Mouse (Mus musculus): Measurements from ENCODE around the gene 6030458C11Rik.
A peak's percentile ranks its signal among the peaks of the same experiment; 100 is the strongest.

6030458C11Rik gene

DNA sequence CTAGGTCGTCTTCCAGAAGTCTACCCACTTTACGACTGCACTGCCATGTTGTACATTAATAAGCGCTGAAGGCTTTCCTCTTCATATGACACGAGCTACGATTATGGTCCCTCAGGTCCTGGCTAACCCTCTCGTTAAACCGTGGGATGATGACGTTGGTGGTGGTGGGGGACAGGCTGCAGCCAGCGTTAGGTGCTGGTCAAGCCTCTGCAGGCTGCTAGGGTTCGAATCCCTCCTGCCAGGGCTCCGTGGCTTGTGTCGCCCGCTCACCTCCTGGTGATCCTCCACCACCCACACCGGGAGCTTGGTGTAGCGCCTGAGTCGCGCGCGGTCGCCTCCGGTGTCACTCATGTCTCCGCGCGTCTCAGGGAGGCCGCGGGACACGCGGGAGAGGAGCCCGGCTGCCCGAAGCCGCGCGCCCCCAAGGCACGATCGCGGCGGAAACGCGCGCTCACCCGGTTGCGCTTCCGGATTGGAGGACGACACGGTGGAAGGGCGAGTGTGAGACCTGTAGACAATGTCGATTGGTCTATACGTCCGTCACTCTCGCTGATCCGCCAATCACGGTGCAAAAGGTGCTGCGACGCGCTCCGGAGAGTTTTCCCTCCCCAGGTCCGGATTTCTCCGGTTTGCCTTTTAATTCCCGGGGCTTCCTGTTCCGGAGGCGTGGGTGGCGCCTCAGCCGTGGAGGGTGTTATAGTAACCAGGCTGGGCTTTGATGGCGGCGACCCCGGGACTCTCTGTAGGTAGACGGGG is at the start of gene 6030458C11Rik, which contains the start of gene Drosha:
6030458C11Rik (minus strand) TSS at position 453 of the 756 bp plus-strand sequence.
Drosha (plus strand) TSS at position 619 of the 756 bp plus-strand sequence.
- DNase-seq (ENCODE audit: low spot score) = peak; percentile 97

DNA sequence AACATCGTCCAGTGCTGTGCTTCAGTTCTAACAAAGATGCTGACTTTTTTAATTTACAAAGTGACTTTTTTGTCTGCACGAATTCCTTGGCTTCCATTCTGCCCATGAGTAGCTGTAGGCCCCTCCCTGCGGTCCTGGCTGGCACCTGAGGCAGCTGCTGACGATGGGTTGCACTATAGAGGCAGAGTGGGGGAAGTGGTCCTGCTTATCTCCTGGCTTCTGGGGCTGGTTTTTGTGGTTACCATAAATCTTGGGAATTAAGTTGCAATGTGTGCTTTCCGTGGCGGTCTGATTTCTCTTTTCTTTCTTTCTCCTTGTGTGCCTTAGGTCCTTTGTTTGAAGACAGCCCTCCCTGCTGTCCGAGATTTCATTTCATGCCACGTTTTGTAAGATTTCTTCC is 42.8 kb upstream of the 6030458C11Rik start:
- no peak for DNase-seq (ENCODE audit: low spot score)

DNA sequence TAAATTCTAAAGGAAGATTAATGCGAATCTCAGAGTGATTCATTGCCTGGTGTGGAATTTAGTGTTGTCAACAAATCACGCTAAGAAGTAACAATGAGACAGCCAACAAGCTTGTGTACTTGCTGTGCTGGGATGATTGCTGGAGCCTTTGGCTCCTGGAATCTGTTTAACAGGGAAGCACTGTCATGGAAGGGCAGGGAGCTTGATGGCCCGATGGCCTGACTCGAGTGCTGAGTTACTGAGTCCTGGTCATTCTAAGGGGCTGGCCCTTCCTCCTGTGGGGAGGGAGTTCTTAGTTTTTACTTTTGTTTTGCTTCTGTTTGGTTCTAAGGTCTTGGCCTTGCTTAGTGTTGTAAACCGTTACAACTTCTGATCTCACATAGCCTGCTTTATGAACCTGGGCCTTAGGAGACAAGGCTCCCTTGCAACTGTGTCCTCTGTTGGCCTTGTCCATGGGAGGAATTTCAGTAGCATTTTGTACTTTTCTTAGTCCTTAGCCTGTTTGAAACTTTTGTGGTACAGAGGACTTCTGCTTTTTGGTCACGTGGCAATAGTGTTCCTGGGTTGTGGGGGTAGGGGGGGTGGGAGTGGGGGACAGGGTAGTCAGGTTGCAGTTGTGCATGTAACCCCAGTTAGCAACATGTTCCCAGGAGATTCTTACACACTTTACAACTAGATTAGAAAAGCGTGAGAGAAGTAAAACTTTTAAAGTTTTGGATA is 41.3 kb upstream of the 6030458C11Rik start:
- no peak for DNase-seq (ENCODE audit: low spot score)

DNA sequence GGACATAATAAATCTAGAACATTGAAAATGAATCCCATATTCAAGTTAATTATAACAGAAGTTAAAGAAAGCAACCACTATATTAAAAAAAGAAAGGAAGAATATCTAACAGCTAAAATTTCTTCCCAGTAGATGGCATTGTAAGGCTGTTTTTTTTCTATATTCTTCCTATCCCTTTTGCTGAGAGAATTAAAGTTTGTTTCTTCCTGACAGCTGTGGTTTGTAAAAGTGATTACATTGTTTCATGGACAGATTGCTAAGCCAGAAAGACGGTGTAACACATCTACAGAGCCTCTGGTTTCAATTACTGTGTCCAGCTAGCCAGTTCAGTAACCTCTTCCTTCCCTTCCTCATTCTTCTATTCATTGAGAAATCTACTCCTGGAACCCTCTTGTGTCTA is 39.2 kb upstream of the 6030458C11Rik start:
- no peak for DNase-seq (ENCODE audit: low spot score)

DNA sequence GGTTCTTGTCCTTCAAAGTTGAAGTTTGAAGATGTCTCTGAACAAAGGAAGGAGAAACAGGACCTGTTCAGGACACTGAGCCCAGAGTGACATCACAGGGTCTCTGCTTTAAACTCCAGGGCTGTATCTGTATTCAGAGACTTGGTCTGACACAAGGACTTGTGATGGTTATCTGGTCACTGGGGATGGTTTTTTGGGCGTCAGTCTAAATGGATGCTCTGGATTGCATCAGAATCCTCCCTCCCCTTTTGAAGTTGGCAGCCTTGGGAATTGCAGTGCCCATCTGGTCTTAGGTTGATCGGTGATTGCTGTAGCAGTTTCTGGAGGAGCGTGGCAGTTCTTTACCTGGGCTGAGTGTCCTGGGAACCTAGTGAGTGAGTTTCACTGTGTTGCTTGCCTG is 37.6 kb upstream of the 6030458C11Rik start:
- DNase-seq (ENCODE audit: low spot score) = no peak

DNA sequence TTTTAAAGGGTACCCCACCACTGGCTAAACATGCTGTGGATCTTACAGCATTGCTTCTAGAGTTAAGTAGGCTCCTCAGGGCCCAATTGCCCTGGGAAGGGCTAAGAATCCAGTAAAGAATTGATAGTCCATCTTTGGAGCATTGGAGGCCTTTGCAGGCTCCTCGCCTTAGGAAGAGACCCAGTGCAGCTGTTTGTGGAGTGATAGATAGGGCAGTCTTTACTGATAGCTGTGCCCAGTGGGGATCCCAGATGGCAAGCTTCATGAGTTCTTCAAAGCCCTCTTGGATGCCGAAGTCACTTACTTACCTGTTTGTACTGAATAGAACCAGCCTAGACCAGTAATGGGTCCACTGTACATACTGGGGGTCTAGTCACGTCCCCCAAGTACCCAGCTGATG is 34.2 kb upstream of the 6030458C11Rik start:
- no peak for DNase-seq (ENCODE audit: low spot score)

DNA sequence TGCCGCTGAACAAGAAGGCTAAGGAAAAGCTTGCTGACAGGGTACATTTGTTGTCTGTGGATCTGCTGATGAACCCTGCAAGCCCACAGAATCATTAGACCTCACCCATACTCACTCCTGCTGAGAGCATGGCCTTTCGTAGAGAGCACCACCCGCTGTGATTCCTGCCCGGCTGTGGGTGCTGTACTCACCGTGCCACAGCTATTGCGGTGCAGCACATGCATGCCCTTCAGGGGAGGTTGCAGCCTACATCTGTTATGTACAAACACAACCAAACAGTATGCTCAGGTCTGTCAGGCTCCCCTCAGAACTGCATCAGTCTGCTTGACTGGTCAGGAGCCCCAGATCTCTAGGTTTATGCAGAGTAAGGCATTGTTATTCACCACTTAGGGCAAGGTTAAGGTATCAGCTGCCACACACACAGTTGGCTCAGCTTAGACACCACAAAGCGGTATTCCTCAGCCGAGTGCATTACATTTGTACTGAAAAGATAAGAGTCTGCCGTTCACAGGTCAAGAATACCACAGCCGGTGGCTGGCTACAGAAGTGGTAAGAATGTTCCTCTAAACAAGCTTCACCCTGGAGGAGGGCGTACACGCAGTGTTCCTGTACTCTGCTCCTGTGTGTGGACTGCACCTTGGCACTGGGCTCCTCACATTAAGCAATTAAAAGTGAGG is 33.5 kb upstream of the 6030458C11Rik start:
- DNase-seq (ENCODE audit: low spot score) = no peak

DNA sequence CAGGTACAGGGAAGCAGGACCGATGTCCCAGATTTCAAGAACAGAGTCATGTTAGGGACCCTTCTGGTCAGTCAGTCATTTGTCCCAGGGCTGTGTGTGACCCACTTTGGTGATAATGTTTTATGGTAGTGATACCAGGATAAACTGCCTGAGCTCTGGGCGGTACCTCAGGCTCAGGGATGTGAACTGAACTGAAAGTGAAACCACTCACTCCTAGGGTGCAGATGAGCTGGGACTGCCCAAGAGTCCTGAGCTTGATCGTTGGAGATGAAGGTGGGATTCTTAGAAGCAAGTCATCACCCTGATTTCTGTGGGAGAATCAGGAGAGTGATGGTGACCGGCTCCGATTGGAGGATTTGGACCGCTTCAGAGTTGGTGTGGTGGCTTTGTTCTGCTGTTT is 32.3 kb upstream of the 6030458C11Rik start:
- no peak for DNase-seq (ENCODE audit: low spot score)

DNA sequence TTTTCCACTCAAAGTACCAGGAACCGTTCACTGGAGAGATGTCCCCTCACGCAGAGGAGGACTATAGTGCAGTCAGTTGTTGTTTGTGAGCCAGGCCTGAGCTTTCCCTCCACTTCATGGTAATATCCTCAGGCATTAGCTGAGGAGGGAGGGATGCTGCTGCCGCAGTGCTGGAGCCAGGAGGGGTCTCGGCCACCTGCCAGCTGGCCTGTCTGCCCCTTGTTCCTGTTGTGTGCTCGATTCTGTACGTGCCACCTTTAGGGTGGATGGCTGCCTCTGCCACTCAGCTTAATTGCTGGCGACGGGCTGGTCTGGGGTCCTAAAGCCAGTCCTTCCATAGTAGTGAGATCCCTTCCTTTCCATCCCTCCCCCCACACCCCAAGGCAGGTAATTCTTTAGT is 29.0 kb upstream of the 6030458C11Rik start:
- no peak for DNase-seq (ENCODE audit: low spot score)

DNA sequence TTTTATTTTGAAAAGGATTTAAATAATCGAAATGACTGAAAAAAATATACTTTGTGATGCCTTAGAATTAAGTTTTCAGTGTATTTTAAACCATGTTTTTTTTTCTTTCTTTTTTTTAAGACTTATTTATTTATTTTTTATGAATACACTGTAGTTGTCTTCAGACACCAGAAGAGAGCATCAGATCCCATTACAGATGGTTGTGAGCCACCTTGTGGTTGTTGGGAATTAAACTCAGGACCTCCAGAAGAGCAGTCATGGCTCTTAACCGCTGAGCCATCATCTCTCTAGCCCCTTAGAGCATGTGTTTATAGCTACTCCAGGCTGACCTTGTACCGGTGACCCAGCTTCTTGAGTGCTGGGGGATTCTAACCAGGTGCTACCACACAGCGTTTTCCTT is 24.9 kb upstream of the 6030458C11Rik start:
- DNase-seq (ENCODE audit: low spot score) = no peak

DNA sequence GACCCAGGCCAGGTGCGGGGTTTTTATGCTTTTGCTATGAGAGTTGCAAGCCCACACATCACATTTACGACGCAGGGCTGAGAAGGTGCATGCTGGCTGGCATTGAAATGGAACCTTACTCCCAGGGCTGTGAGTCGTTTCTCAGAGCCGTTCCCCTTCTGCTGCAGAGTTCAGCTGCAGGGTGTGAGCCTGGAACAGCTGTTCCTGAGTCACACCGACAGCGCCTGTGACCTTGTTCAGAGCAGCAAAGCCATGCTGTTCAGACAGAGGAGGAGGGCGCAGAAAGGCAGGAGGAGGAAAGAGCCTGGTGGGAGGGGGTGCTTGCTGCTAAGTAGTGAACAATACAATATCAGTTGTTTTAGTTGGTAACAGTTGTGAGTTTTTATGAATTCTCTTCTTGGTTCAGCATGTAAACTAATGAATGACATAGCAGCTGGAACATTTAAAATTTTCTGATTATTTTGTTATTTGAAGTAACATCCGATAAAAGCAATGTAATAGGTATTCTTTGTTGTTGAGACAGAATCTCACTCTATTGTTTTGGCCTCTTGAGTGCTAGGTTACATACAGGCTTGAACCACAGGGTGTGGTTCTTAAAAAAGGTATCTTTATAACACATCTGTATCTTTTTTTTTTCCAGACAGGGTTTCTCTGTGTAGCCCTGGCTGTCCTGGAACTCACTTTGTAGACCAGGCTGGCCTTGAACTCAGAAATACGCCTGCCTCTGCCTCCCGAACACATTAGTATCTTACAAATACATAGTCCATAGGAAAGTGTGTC is 23.9 kb upstream of the 6030458C11Rik start:
- no peak for DNase-seq (ENCODE audit: low spot score)

DNA sequence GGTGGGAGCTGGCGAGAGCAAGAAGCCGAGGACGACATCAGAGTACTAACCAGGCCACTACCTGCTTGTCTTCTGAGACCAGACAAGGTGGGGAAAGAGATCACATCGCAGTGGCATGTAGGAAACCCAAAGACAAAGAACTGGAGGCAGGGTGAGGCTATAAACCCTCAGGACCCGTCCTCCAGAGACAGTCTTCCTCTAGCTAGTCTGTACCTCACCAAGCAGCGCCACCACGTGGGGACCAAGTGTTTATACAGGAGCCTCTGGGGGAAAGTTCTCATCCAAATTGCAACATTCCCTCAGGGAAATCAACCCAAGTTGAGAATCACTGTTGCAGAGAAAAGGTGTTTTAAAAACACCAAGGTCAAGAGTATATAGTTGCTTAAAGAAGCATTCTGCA is 18.4 kb upstream of the 6030458C11Rik start:
- DNase-seq (ENCODE audit: low spot score) = no peak

DNA sequence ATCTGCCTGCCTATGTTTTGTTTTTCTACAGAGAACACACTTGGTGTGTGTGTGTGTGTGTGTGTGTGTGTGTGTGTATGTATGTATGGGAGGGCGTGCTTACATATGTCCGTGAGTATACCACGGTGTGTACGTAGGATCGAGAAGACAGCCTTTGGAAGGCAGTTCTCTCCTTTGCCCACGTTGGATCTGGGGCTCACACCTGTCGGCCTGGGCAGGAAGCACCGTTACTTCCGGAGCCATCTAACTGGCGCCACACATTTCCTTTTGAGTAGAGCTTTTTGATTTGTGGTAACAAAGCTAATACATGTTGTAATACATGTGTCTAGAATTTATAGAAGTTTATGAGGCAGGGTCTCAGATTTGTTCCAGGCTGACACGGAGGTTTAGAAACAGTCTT is 16.3 kb upstream of the 6030458C11Rik start:
- DNase-seq (ENCODE audit: low spot score) = no peak

DNA sequence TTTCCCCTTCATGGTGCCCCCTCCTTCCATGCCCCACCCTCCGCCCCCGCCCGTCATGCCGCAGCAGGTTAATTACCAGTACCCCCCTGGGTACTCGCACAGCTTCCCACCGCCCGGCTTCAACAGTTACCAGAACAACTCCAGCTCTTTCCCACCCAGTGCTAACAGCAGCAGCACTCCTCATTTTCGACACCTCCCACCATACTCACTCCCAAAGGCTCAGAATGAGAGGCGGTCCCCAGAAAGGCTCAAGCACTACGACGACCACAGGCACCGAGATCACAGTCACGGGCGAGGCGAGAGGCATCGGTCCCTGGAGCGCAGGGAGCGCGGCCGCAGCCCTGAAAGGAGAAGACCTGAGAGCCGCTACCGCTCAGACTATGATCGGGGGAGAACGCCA is 9.8 kb upstream of the 6030458C11Rik start:
- no peak for DNase-seq (ENCODE audit: low spot score)

DNA sequence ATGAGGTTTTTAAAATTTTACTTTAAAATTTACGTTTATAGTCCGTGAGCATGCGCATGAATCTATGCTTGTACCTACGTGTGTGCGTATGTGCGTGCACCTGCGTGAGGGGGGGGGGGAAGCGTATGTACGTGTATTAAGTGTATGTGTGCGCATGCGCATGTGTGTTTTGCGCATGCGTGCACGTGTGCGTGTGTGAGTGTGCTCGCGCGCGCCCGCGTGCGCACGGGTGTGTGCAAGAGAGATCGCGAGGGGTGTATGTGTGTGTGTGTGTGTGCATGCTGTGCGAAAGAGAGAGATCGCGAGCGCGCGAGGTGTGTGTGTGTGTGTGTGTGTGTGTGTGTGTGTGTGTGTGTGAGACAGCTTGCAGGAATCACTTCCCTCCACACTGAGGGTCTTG is 8.9 kb upstream of the 6030458C11Rik start:
- DNase-seq (ENCODE audit: low spot score) = no peak

DNA sequence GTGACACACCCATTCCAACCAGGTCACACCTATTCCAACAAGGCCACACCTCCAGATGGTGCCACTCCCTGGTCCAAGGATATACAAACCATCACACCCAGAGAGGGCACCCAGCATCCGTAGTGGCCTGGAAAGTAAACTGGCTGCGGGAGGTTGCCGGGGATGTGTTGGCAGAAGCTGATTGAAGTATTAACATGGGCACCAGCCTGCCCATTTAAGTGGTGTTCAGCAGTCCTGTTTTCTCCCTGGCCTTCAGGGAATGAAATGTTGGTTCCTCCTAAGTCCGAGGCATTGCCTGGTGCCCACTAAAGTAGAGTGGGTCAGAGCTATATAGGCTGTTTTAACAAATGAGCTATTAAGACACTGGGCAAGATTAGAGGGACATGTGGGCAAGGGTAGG is 8.2 kb upstream of the 6030458C11Rik start:
- DNase-seq (ENCODE audit: low spot score) = no peak

DNA sequence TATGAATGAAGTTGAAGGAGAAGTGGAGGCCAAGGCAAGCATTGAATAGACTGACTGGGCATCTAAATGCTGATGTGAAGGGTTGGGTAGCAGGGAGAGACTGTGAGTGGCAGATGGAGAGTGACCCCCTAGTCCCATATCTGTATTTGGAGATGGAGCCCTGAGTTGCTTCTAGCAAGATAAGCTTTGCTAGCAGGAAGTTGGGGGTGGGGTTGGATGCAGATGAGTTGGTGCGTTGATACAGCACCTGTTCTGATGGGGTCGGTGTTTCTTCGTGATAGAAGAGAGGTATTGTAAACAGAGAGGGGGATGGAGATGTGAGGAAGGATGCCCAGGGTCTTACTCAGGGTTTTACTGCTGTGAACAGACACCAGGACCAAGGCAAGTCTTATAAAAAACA is 5.4 kb upstream of the 6030458C11Rik start:
- DNase-seq (ENCODE audit: low spot score) = no peak

DNA sequence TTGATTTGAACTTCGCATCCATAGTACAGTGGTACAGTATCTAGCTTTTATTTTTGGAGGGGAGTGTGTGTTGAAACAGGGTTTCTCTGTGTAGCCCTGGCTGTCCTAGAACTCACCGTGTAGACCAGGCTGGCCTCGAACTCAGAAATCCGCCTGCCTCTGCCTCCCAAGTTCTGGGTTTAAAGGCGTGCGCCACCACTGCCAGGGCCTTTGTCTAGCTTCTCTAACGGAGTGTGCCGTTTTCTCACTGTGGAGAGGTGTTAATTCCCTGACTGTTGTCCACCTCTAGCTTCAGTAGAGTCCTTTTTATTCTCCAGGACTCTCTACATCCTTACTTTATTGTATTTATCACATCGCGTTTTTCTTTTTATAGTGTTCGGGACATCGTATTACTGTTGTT is 959 bp upstream of the 6030458C11Rik start:
- no peak for DNase-seq (ENCODE audit: low spot score)

DNA sequence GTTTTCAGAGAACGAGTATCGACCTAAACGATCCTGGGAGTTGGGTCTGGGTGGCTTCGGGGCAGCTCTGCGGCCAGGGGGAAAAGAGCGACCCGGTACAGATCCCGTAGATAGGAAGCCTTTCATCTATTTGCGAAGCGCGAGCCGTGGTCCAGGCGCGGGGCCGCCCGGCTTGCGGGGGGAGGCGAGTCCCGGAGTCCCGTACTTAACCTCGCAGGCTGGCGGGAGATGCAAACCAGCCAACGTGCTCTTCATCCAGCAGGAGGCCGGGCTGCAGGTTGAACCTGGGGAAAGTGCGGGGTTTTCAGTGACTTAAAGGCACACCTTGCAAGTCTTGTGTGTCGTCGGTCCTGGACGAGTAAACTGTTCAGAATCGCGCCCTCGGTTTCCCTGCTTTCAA is 516 bp upstream of the 6030458C11Rik start:
- no peak for DNase-seq (ENCODE audit: low spot score)

DNA sequence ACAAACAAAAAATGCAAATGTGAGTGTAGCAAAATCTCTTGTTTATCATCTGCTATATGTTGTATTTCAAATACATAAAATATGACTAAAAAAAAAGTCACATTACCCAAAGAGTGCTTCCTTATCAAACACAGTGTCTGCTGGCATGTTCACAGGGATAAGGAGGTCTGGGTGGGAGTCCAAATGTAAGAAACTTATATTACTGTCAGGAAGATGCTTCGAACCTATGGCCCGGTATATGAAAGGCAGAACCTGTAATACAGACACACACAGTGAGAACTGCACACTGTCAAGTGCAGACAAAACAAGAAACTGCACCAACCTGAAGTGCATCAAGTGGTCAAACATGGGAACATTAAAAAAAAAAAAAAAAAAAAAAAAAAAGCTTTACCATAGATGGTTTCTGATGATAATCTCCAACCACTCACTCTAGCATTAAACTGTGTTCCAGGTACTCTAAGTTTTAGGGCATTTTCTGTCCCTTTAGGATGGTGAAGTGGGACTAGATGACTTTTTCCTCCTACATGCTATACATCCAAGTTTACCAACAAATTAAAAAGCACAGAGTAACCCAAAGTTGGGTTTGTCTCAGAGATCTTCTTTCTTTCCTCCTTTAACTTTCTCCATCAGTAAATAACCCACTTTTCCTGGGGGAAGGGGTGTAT is 862 bp downstream of the 6030458C11Rik start:
- no peak for DNase-seq (ENCODE audit: low spot score)

Measured in ovary, postnatal 10 days (tissue).